Mouse (Mus musculus) liver, adult 2 months (tissue): ENCODE measurements at regions not wholly inside any gene's neighbourhood (a gene's known extent, or its start where the extent isn't known, plus 50 kb on each side); places are given as distances from the start of the nearest gene placed in this dataset.

Source experiments
- CTCF ChIP-seq: fragments of 200-500 bp; IDR thresholded peaks from 2 replicates; pipeline ENCODE4 v1.5.1; 2011; ENCODE audit warnings: low read depth, low read length, control low read depth
- POLR2A ChIP-seq: fragments of 200-500 bp; IDR thresholded peaks from 2 replicates; pipeline ENCODE4 v1.6.1; 2011; ENCODE audit warnings: low read length, control low read depth; ENCODE audit not compliant: insufficient read depth; ENCODE audit errors: extremely low read depth

GRCm38 (mm10) chr2:50805645-50806044, 343.3 kb downstream of the Rnd3 start:
- TF ChIP-seq POLR2A (no peak), CTCF (no peak)
